Mouse (Mus musculus): Measurements from ENCODE around the gene March6. TPM values are rescaled to one million over a fixed set of nuclear protein-coding genes. Genes with fewer than 3 reads are reported as not detected.
A peak's percentile ranks its signal among the peaks of the same experiment; 100 is the strongest.

Gene March6
- polyA plus RNA-seq, 2 experiments = 27.4 to 30.6 TPM

DNA sequence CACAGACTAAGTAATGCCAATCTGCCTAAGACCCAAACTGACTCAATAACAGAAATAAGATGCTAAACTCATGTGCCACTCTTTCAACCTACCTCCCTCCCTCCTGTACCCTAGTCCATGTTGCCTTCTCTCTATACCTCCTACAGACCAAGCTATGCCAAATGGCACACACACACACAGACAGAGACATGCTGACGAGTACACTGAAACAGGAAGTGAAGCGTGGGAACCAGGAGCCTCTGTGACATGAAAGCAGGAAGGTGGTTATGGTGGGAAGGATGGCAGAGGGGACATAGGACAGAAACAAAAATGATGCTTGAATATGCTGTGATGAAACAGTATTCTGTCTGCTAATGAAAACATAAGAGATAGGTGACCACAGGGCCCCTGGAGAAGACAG is 70.3 kb downstream of the March6 start:
- Histone ChIP-seq H3K4me3 (replicated peaks; ENCODE audit: low read length) (no peak overlapping the region), H3K27ac (replicated peaks; ENCODE audit: low read depth, low read length) (no peak overlapping the region), H3K9ac (ENCODE audit: low read depth, low read length, severe bottlenecking) (no peak overlapping the region), H3K27me3 (ENCODE audit: control insufficient read depth, insufficient read depth, low read length) (no peaks in the 10 kb centered on the region), H3K4me1 (ENCODE audit: control insufficient read depth, insufficient read depth, low read length) (no peaks in the 10 kb centered on the region), H3K9me3 (ENCODE audit: control insufficient read depth, low read length) (no peaks in the 10 kb centered on the region), H3K36me3 (ENCODE audit: control insufficient read depth, insufficient read depth, low read length) (peaks cover 86% of the 10 kb centered on the region), H3K4me2 (replicated peaks; ENCODE audit: low read depth, low read length, severe bottlenecking) (no peak overlapping the region)
- no peak for DNase-seq (ENCODE audit: low spot score)
- no peak for ATAC-seq (ENCODE audit: low FRiP score, low read depth)
- TF ChIP-seq POLR2A (IDR thresholded peaks at IDR 0.05; ENCODE audit: borderline replicate concordance, extremely low read depth, insufficient read depth, insufficient read length) = no peak
- 77% methylated on average over 2 of the region's 2 CpGs for WGBS

GRCm38 (mm10) chr15:31458081-31458480 is 72.8 kb downstream of the March6 start:
- Histone ChIP-seq H3K4me3 (replicated peaks; ENCODE audit: low read length) (no peak overlapping the region), H3K36me3 (ENCODE audit: control insufficient read depth, insufficient read depth, low read length) (peaks cover 61% of the 10 kb centered on the region), H3K27me3 (ENCODE audit: control insufficient read depth, insufficient read depth, low read length) (no peaks in the 10 kb centered on the region), H3K9me3 (ENCODE audit: control insufficient read depth, low read length) (no peaks in the 10 kb centered on the region), H3K27ac (replicated peaks; ENCODE audit: low read depth, low read length) (no peak overlapping the region), H3K4me2 (replicated peaks; ENCODE audit: low read depth, low read length, severe bottlenecking) (no peak overlapping the region), H3K9ac (ENCODE audit: low read depth, low read length, severe bottlenecking) (no peak overlapping the region), H3K4me1 (ENCODE audit: control insufficient read depth, insufficient read depth, low read length) (no peaks in the 10 kb centered on the region)
- DNase-seq (ENCODE audit: low spot score) (no peak), ATAC-seq (ENCODE audit: low FRiP score, low read depth) (no peak)
- WGBS = 84% methylated on average over 7 of the region's 7 CpGs
- TF ChIP-seq POLR2A (IDR thresholded peaks at IDR 0.05; ENCODE audit: borderline replicate concordance, extremely low read depth, insufficient read depth, insufficient read length) = no peak

DNA sequence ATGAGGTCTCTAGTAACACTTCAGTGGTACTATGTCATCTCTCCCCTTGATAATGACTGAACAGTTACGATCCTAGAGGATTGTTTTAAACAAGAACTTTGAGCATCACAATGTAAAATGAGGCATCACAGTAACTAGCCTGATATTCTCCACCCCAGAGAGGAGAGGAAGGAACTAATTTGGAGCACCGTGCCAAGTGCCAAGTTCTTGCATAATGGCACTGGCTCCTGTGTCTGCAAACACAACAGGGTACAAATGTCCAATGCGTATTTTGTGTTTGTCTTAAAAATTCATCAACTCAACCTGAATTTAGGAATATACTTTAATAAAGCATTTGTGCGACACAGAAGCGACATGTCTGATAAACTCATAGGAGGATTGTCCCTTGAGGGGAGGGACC is 74.5 kb downstream of the March6 start:
- Histone ChIP-seq H3K36me3 (ENCODE audit: control insufficient read depth, insufficient read depth, low read length) (peaks cover 44% of the 10 kb centered on the region), H3K9me3 (ENCODE audit: control insufficient read depth, low read length) (no peaks in the 10 kb centered on the region), H3K27me3 (ENCODE audit: control insufficient read depth, insufficient read depth, low read length) (no peaks in the 10 kb centered on the region), H3K9ac (ENCODE audit: low read depth, low read length, severe bottlenecking) (no peak overlapping the region), H3K4me2 (replicated peaks; ENCODE audit: low read depth, low read length, severe bottlenecking) (no peak overlapping the region), H3K4me1 (ENCODE audit: control insufficient read depth, insufficient read depth, low read length) (peaks cover 9% of the 10 kb centered on the region), H3K4me3 (replicated peaks; ENCODE audit: low read length) (no peak overlapping the region), H3K27ac (replicated peaks; ENCODE audit: low read depth, low read length) (no peak overlapping the region)
- DNase-seq (ENCODE audit: low spot score) = no peak
- TF ChIP-seq POLR2A (IDR thresholded peaks at IDR 0.05; ENCODE audit: borderline replicate concordance, extremely low read depth, insufficient read depth, insufficient read length) = no peak
- WGBS = 94% methylated on average over 5 of the region's 5 CpGs
- no peak for ATAC-seq (ENCODE audit: low FRiP score, low read depth)

- ATAC-seq (ENCODE audit: low FRiP score, low read depth) (no peak), DNase-seq (ENCODE audit: low spot score) (no peak)
- WGBS = 70% methylated on average over 7 of the region's 7 CpGs
- Histone ChIP-seq H3K27ac (replicated peaks; ENCODE audit: low read depth, low read length) (no peak overlapping the region), H3K4me3 (replicated peaks; ENCODE audit: low read length) (no peak overlapping the region), H3K36me3 (ENCODE audit: control insufficient read depth, insufficient read depth, low read length) (peaks cover 29% of the 10 kb centered on the region), H3K9ac (ENCODE audit: low read depth, low read length, severe bottlenecking) (no peak overlapping the region), H3K4me2 (replicated peaks; ENCODE audit: low read depth, low read length, severe bottlenecking) (no peak overlapping the region), H3K4me1 (ENCODE audit: control insufficient read depth, insufficient read depth, low read length) (peaks cover 9% of the 10 kb centered on the region), H3K9me3 (ENCODE audit: control insufficient read depth, low read length) (no peaks in the 10 kb centered on the region), H3K27me3 (ENCODE audit: control insufficient read depth, insufficient read depth, low read length) (no peaks in the 10 kb centered on the region)
- no peak for TF ChIP-seq POLR2A (IDR thresholded peaks at IDR 0.05; ENCODE audit: borderline replicate concordance, extremely low read depth, insufficient read depth, insufficient read length)
These were observed 76.0 kb downstream of the March6 start for GRCm38 (mm10) chr15:31454861-31455295.

GRCm38 (mm10) chr15:31454096-31454860 is 76.6 kb downstream of the March6 start:
- Histone ChIP-seq H3K4me2 (replicated peaks; ENCODE audit: low read depth, low read length, severe bottlenecking) (peak overlapping the region; percentile 75), H3K36me3 (ENCODE audit: control insufficient read depth, insufficient read depth, low read length) (peaks cover 23% of the 10 kb centered on the region), H3K27me3 (ENCODE audit: control insufficient read depth, insufficient read depth, low read length) (no peaks in the 10 kb centered on the region), H3K4me1 (ENCODE audit: control insufficient read depth, insufficient read depth, low read length) (peaks cover 9% of the 10 kb centered on the region), H3K27ac (replicated peaks; ENCODE audit: low read depth, low read length) (no peak overlapping the region), H3K9me3 (ENCODE audit: control insufficient read depth, low read length) (no peaks in the 10 kb centered on the region), H3K4me3 (replicated peaks; ENCODE audit: low read length) (peak overlapping the region; percentile 64), H3K9ac (ENCODE audit: low read depth, low read length, severe bottlenecking) (no peak overlapping the region)
- DNase-seq (ENCODE audit: low spot score) = no peak
- TF ChIP-seq POLR2A (IDR thresholded peaks at IDR 0.05; ENCODE audit: borderline replicate concordance, extremely low read depth, insufficient read depth, insufficient read length) = no peak
- ATAC-seq (ENCODE audit: low FRiP score, low read depth) = no peak
- WGBS = 53% methylated on average over 10 of the region's 10 CpGs

Data from limb, embryonic 14.5 days (tissue).